Mouse (Mus musculus) kidney, postnatal 36 days (tissue): ENCODE measurements around the gene Fbn1.

Experiments
- DNase-seq, 2 experiments: peaks; one replicate each; pipeline ENCODE4 v3.0.0; 2021 to 2022; ENCODE audit warnings: mixed read lengths in 2 of 2

Fbn1 gene

GRCm38 (mm10) chr2:125386221-125386965, 121.4 kb downstream of the Fbn1 start:
- DNase-seq: no peak

DNA sequence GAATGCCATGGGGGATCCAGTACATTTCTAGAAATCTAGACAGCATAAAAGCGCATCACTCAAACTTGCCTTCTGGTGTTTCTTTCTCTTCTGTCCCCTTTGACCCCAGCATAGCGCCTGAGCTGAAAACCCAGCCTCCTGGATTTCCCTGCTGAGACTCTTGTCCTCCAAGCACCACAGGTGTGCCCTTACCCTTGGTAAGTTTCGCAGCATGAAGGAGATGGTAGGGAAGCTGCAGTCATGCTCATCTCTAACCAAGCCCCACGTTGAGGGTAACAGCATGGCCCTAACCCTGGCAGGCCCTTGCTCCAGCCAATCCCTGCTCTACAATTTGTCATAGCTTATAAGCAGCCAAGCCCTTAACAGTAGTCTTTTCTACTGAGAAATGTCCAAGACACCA, 122.9 kb downstream of the Fbn1 start:
- no peak for DNase-seq

- no peak for DNase-seq
These were observed 123.4 kb downstream of the Fbn1 start for GRCm38 (mm10) chr2:125384415-125384814.

GRCm38 (mm10) chr2:125383273-125383641, 124.5 kb downstream of the Fbn1 start:
- no peak for DNase-seq

DNA sequence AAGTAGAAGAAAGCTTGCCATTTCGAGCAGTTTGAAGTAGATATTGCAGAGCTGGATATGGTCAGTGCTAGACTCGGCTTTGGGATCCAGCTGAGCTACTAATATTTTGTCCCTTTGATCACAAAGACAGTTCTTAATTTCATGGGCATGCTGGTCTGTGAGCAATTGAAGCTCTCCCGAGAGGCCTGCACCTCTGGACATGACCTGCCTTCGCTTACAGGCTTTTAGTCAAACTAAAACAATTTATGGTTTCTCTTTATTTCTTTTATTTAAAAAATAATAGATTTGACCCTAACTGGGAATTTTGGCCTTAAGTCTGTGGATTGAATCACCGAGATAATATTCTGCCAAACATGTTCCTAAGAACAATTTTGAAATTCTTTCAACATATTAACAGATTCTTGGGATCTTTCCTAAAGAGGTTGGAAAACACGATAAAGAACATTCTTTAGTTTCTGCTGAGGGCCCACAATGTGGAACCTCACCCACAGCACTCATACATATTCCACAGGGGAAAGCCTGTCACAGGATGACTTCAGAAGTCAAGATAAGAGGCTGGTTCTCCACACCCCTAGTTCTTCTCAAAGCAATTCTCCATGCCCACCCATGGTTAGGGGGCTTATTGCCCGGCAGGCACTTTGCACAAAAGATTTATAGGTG, 125.0 kb downstream of the Fbn1 start:
- no peak for DNase-seq

DNA sequence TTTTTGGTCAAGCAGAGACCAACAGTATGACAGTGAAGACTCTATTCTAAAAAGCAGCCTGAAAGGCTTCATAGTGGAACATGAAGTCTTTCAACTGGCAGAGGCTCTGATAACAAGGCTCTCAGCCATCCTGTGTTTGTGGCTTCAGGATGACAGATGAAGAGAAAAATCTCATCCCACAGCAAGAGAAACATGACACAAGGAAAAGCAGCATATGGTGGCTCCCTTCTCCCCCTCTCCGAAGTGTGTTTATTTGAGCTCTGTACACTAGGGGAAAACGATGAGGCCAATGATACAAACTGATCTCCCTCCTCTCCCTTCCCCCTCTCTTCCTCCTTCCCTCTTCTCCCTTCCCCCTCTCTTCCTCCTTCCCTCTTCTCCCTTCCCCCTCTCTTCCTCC, 127.7 kb downstream of the Fbn1 start:
- DNase-seq: no peak

DNA sequence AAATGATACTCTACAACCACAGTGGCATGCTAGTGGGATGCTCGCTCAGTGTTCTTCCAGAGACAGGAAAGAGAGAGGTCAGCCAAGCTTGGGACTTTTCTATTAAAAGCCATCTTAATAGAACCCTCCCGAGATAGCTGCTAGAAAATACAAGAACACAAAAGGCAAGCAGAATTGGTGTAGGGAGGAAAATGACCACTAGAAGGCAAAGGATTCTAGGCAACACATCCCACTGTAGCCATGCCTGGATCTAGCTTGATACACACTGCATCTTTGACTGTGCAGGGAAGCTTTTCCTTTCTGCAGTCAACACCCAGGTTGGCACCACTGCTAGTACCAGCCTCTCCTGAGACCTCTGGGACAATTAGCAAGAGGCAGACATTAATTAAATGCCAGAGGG, 128.6 kb downstream of the Fbn1 start:
- DNase-seq: no peak

GRCm38 (mm10) chr2:125375926-125376325, 131.9 kb downstream of the Fbn1 start:
- no peak for DNase-seq

DNA sequence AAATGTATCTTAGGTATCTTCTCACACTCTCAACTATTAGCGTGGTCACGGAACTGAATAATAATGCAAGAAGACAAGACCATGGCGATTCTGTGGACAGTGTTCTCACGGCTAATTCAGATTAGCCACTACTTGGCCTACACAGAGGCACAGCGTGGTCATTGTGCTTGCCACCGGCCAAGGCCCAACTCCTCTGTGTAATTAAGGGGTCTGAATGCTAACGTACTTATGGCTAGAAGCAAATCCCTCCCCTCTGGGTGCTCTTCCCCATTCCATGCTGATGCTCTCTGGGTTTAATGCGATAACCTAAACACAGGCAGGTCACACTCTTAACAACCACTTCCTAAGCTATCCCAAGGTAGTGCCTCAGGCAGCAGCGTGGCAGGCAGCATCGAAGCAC, 132.5 kb downstream of the Fbn1 start:
- DNase-seq: no peak

DNA sequence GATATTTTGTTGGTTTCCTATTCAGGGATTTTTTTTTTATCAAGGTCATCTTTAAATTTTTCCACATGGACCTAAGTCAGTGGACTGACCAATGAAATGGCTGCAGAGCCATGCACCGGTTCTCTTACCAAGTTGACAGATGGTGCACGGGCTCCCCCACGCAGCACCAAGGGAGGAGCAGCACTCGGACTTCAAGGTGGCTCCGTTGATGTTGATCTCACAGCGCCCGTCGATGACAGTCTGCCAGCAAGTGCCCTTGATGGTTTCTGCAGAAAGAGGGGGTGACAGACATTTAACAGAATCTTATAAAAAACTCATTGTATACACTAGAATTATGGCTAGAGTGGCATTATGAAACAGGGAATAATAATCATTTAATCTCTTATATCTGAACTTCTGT, 138.1 kb downstream of the Fbn1 start:
- no peak for DNase-seq

- DNase-seq: no peak
These were observed 139.2 kb downstream of the Fbn1 start for GRCm38 (mm10) chr2:125368616-125369015.

DNA sequence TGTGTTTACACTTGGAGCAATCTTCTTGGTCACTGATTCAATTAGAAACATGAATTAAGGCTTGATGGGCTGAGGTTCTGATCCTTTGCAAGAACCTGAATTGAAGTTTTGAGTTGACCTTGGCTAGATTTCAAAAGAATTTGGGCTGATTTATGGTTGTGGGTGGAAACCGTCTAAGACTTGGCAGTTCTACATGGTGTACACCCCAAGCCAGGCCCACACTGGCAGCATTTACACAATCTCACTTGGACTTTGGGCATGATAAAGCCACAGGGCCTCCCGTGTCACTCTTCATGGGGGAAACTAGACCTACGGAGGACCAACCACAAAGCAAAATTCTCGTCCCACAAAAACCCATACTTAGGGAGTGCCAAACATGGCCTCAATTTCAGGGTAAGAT, 146.1 kb downstream of the Fbn1 start:
- no peak for DNase-seq

GRCm38 (mm10) chr2:125356486-125356885, 151.3 kb downstream of the Fbn1 start:
- no peak for DNase-seq

DNA sequence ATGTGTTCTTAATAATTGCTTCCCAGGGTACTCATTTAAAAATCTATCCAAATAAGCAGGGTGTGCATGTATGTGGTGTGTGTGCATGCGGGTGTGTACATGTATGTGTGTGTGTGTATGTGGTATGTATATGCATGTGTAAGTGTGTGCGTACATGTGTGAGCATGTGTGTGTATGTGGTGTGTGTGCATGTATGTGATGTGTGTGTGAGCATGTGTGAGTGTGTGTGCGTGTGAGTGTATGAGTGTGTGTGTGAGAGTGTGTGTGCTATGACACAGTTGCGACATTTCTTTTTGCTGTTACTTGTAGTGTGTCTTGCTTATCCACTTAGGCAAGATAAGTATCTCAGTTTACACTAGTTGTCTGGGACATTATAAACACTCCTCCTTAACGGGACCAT, 151.7 kb downstream of the Fbn1 start:
- DNase-seq: no peak

GRCm38 (mm10) chr2:125355216-125355971, 152.4 kb downstream of the Fbn1 start:
- DNase-seq: no peak

GRCm38 (mm10) chr2:125354587-125354986, 153.2 kb downstream of the Fbn1 start:
- no peak for DNase-seq

DNA sequence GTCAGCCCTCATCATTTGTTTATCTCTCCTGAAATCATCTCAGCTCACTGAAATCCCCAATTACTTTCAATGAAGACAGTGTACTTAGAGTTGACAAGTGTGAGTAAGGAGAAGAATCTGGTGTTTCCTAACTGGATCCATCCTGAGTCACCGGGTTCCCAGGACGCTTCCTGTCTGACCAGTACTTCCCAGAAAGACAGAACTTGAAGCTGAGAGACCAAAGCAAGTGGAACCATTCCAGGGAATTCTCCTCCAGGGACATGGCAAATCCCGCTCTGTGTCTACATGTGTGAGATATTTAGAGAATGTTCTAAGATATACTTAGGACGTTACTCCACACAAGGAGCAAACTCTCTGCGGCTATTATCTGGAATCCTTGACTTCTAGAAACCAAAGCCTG, 158.6 kb downstream of the Fbn1 start:
- no peak for DNase-seq

DNA sequence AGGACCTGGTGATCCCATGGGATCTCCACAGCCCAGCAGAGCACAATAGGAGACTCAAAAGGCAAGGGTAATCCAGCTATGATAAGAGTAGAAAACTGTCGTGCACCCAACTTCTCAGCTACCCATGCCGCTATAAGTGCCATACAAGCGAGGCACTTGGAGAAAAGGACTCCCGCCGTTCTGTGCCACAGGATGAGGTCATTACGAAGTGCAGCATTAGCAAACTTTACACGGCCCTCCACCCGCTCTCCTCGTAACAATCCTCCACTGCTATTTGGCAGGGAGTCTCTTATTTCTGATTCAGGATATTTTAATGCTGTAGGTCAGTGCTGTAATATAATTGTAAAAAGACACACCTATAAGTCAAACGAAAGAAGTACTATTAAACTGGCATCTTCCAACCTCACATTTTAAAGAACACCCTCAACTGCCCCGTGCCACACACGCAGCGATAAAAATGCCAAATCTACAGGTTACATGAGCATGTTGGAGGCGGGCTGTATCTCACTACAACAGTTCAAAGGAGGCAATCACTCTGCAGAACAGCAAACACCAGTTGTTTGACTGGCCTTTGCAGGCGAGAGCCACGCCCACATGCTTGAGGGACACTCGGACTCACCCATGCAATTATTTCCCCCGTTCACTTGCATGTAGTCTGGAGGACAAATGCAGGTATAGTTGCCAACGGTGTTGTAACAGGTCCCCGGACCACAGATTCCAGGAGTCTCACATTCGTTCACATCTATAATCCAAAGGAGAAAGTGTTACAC, 165.4 kb downstream of the Fbn1 start:
- DNase-seq: no peak

GRCm38 (mm10) chr2:125340381-125340780, 167.4 kb downstream of the Fbn1 start:
- no peak for DNase-seq

- DNase-seq: no peak
These were observed 170.6 kb downstream of the Fbn1 start for GRCm38 (mm10) chr2:125337239-125337638.

- no peak for DNase-seq
These were observed 172.6 kb downstream of the Fbn1 start for GRCm38 (mm10) chr2:125335206-125335605.

- DNase-seq: peak; percentile 39 to 60
These were observed 173.6 kb downstream of the Fbn1 start for GRCm38 (mm10) chr2:125334163-125334562.

DNA sequence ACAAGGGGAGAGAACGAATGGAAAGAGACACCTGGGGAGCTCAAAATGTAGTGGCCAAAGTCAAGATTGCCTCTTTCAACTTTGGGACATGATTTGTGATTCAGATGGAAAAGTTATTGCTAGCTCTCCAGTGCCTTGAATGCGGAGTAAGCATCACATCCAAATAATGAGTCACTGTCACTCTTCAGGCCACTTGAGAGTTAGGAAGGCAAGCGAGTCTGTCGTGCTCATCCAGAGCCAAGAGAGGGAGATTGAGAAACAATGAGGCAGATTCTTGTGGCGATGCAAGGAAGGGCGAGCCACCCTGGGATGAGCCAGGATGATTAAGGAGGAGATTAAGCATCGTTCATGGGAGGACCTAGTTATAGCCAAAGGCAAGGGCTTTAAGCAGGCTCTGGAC, 176.2 kb downstream of the Fbn1 start:
- no peak for DNase-seq
